Mouse (Mus musculus) hindbrain, embryonic 11.5 days (tissue): ENCODE results near the gene Wee1. TPM values are rescaled to one million over a fixed set of nuclear protein-coding genes. Genes with fewer than 3 reads are reported as not detected.

Source experiments
- ATAC-seq: fragments of 200-750 bp; cut with Nextera tagmentation; 2 replicates; pipeline ENCODE4 v1.8.0; 2017; ENCODE audit warnings: mild to moderate bottlenecking, moderate TSS enrichment, moderate library complexity; ENCODE audit not compliant: low FRiP score
- DNase-seq: peaks from one replicate; pipeline ENCODE4 v3.0.0-alpha.2; 2015; ENCODE audit warnings: low spot score
- H3K27ac ChIP-seq: fragments of 300-500 bp; sonication (generic); 2 replicates; pipeline ENCODE4 v1.5.1; 2014; ENCODE audit warnings: mild to moderate bottlenecking, low read depth, low read length
- H3K27me3 ChIP-seq: fragments of 300-500 bp; sonication (generic); 2 replicates; pipeline ENCODE4 v1.6.1; 2014; ENCODE audit warnings: mild to moderate bottlenecking, low read length, moderate library complexity, mixed read lengths; ENCODE audit not compliant: control insufficient read depth, insufficient read depth
- H3K36me3 ChIP-seq: fragments of 300-500 bp; sonication (generic); 2 replicates; pipeline ENCODE4 v1.6.1; 2014; ENCODE audit warnings: mild to moderate bottlenecking, low read length, moderate library complexity, mixed read lengths; ENCODE audit not compliant: control insufficient read depth, insufficient read depth
- H3K4me1 ChIP-seq: fragments of 300-500 bp; sonication (generic); replicated peaks from 2 replicates; pipeline ENCODE4 v1.6.1; 2014; ENCODE audit warnings: low read length, mixed read lengths; ENCODE audit not compliant: control insufficient read depth, insufficient read depth
- H3K4me2 ChIP-seq: fragments of 300-500 bp; sonication (generic); replicated peaks from 2 replicates; pipeline ENCODE4 v1.6.1; 2014; ENCODE audit warnings: mild to moderate bottlenecking, low read depth, low read length
- H3K4me3 ChIP-seq: fragments of 300-500 bp; sonication (generic); 2 replicates; pipeline ENCODE4 v1.5.1; 2014; ENCODE audit warnings: low read depth, low read length
- H3K9ac ChIP-seq: fragments of 300-500 bp; sonication (generic); 2 replicates; pipeline ENCODE4 v1.6.1; 2014; ENCODE audit warnings: low read depth, low read length
- H3K9me3 ChIP-seq: fragments of 300-500 bp; sonication (generic); 2 replicates; pipeline ENCODE4 v1.6.1; 2016; ENCODE audit warnings: low read length; ENCODE audit not compliant: control insufficient read depth
- WGBS: fragments of 180-500 bp; shearing (Covaris S2); extraction: QIAGEN DNeasy Blood & Tissue Kit; methylation state at CpG from one replicate; pipeline ENCODE4 v1.1.7; 2014; 5-methylcytosine and 5-hydroxymethylcytosine counted together
- polyA plus RNA-seq: library from polyadenylated mRNA; unstranded; fragments of >200 nt; fragmentation: Nextera tagmentation; extraction: Ambion mirVana; gene quantifications from 2 replicates; pipeline ENCODE4 v1.2.1, GENCODE M21; 2014

The Wee1 gene
- 25.7 and 26.6 TPM in 2 replicates for polyA plus RNA-seq

DNA sequence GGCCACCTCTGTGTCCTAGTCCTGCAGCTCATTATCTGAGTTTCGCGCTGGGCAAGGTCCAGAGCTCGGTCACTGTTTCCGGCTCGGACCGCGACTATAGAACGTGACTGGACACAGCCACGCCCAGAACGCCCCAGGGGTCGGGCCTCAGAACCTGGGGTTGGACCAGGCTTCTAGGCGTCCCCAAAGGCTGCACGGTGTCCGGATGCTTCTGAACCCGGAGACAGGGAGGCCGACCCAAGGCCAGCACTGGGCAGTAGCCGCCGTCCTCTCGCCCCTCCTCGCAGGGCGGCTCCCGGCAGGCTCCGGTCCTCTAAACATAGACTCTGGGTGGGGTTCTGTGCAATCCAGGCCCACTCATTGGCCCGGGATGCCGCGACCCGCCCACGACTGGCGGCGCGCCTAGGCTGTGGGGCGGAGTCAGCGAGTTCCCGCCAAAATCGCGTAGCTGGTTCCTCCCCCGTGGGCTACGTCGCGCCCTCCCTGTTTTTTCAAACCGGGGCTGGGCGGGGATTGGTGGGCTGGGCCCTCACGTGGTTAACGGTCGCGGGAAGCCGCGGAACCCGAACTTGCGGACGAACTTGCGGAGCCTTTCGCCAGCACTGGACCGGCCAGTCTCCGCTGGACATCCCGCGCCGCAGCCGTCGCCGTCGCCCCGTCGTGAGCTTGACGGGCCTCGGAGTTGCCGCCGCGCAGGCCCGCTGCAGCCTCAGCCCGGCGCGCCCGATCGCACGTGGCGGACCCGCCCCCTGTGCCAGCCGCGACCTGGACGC lies at the start of gene Wee1:
Gene Wee1 (plus strand): TSS at position 531 of the 773 bp plus-strand sequence.
- Histone ChIP-seq H3K9ac (peak within 1 kb of the TSS; percentile 85), H3K4me1 (no peaks in the 10 kb centered on the region), H3K36me3 (no peaks in the 10 kb centered on the region), H3K27me3 (no peaks in the 10 kb centered on the region), H3K9me3 (no peaks in the 10 kb centered on the region), H3K4me2 (peak within 1 kb of the TSS; percentile 75), H3K4me3 (peak within 1 kb of the TSS; percentile 99), H3K27ac (peak within 1 kb of the TSS; percentile 81)
- ATAC-seq (peak; percentile 99), DNase-seq (peak; percentile 99)
- WGBS = under 1% methylated on average over 80 of the region's 81 CpGs

DNA sequence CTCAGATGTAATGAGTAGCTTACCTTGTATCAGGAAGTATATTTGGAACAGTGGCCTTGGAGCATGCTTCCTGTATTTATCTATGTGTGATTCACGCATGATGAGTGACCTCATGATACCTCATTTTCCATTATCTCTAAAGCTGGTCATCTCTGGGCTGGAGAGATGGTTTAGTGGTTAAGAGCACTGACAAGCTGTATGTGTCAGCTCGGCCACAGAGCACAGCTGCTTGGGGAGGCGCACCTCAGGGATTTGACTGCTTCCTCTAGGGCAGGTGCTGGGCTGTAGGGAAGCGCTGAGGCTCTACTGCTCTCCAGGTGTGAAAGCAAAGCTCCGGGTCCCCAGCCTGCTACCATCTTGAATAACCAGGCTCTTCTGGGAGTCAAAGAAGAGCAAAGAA lies 43.7 kb upstream of the Wee1 start:
- Histone ChIP-seq H3K9ac (no peak overlapping the region), H3K4me1 (no peaks in the 10 kb centered on the region), H3K27me3 (no peaks in the 10 kb centered on the region), H3K9me3 (no peaks in the 10 kb centered on the region), H3K27ac (no peak overlapping the region), H3K4me3 (no peak overlapping the region), H3K36me3 (peaks cover 20% of the 10 kb centered on the region), H3K4me2 (no peak overlapping the region)
- DNase-seq (no peak), ATAC-seq (no peak)
- WGBS = 91% methylated on average over 5 of the region's 5 CpGs

DNA sequence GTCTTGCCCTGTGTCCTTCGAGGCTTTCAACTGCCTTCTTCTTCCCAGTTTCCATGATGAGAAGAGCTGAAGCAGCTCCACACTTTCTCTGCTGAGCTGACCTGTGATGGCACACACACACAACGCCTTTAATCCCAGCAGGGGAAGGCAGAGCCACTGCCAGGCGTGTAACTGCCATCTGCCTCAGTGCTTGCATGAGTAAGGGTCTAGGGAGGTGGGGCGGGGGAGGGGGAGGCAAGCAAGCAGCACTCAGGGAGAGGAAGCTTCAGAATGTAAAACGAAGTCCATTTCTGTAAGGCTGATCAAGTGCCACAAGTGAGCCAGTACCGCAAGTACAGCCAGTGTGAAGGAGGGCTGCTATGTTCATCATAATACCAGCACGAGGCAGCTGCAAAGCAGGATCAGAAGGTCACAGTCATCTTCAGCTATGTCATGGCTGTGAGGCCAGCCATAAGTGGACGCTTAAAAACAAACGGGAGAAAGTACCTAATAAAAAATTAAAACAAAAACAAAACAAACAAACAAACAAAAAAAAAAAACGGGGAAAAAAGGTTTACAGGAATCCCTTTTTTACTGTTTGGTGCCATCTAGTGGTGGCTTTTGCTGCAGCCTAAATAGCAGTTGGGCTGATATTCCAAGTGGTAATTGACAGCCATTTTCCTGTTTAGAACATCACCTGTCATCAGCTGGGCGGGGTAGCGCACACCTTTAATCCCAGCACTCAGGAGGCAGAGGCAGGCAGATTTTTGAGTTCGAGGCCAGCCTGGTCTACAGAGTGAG lies 38.3 kb upstream of the Wee1 start:
- Histone ChIP-seq H3K9me3 (no peaks in the 10 kb centered on the region), H3K27ac (no peak overlapping the region), H3K4me1 (no peaks in the 10 kb centered on the region), H3K9ac (no peak overlapping the region), H3K27me3 (no peaks in the 10 kb centered on the region), H3K4me3 (no peak overlapping the region), H3K4me2 (no peak overlapping the region), H3K36me3 (peaks cover 20% of the 10 kb centered on the region)
- ATAC-seq (no peak), DNase-seq (peak; percentile 79)
- WGBS = 75% methylated on average over 13 of the region's 13 CpGs

DNA sequence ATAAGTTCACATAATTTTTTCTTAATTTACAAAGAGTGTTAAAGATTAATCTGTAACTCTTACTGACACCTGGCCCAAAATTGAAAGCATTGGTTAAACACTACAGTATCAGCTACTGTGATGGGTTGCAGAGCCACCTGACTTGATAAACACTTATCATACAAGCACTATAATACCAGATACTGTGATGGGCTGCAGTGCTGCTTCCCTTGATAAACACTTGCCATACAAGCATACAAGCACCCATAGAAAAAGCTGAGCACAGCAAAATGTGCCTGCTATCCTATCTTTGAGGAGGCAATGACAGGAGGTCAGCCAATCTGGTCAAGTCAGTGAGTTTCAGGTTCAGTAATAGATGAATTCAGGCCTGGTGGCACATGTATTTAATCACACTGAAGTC lies 36.6 kb upstream of the Wee1 start:
- no peaks in the 10 kb centered on the region for H3K9me3 ChIP-seq
- no peak overlapping the region for H3K27ac ChIP-seq
- DNase-seq = no peak
- no peak overlapping the region for H3K4me3 ChIP-seq
- H3K27me3 ChIP-seq = no peaks in the 10 kb centered on the region
- no peak overlapping the region for H3K9ac ChIP-seq
- ATAC-seq = no peak
- peaks cover 19% of the 10 kb centered on the region for H3K36me3 ChIP-seq
- no peaks in the 10 kb centered on the region for H3K4me1 ChIP-seq
- H3K4me2 ChIP-seq = no peak overlapping the region

DNA sequence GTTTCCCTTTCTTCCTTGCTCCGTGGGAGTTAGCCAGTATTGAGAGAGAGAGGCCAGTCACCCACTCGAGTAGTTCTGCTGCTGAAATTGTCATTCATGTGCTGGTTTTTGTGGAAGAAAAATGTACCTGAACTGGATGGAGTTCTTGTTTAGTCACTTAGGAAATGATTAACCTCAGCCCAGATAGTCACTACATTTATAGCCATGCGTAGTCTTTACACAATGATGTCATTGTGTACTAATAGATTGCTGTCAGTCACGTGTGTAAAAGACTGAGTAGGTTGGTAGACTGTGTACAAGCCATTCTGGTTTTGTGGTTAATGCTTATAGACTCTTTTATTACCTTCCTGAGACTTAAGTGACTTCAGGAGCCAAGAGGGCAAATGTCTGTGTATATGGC lies 33.9 kb upstream of the Wee1 start:
- H3K27ac ChIP-seq = no peak overlapping the region
- 87% methylated on average over 4 of the region's 4 CpGs for WGBS
- H3K9ac ChIP-seq = no peak overlapping the region
- peaks cover 16% of the 10 kb centered on the region for H3K36me3 ChIP-seq
- H3K27me3 ChIP-seq = no peaks in the 10 kb centered on the region
- ATAC-seq = no peak
- H3K9me3 ChIP-seq = no peaks in the 10 kb centered on the region
- no peak overlapping the region for H3K4me2 ChIP-seq
- no peak overlapping the region for H3K4me3 ChIP-seq
- no peak for DNase-seq
- no peaks in the 10 kb centered on the region for H3K4me1 ChIP-seq

DNA sequence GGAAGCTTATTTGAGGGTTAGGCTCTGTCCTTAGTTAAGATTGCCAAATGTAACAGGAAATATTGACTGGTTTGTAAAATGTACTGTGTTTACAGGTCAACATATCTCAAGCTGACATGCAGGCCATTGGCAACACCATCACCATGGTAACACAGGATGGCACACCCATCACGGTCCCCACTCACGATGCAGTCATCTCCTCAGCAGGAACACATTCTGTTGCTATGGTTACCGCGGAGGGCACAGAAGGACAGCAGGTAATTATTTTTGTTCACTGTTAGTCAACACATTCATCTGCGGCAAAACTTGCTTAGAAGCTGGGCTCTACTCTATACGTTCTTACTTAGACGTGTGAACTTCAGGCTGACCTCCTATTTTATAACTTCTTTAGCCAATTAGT lies 30.2 kb upstream of the Wee1 start:
- 63% methylated on average over 7 of the region's 7 CpGs for WGBS
- no peak overlapping the region for H3K9ac ChIP-seq
- H3K4me2 ChIP-seq = no peak overlapping the region
- H3K36me3 ChIP-seq = peaks cover 11% of the 10 kb centered on the region
- no peaks in the 10 kb centered on the region for H3K27me3 ChIP-seq
- DNase-seq (no peak), ATAC-seq (no peak)
- no peaks in the 10 kb centered on the region for H3K9me3 ChIP-seq
- no peaks in the 10 kb centered on the region for H3K4me1 ChIP-seq
- H3K27ac ChIP-seq = no peak overlapping the region
- H3K4me3 ChIP-seq = no peak overlapping the region

DNA sequence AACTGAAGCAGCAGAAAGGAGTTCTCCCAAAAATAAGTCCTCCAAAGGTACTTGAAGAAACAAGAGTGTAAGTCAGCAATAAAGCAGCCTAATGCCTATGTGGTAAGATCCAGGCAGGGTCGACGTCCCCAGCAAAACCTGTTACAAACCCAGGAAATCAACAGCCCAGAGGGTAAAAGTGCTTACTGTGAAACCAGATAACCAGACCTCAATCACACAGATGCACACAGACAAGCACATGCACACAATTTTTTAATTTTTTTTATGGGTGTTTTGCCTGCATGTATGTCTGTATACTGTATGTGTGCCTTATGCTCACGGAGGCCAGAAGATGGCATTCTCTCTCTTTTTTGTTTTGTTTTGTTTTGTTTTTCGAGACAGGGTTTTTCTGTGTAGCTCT lies 25.5 kb upstream of the Wee1 start:
- no peak overlapping the region for H3K4me3 ChIP-seq
- DNase-seq (no peak), ATAC-seq (no peak)
- no peak overlapping the region for H3K9ac ChIP-seq
- no peaks in the 10 kb centered on the region for H3K4me1 ChIP-seq
- H3K27me3 ChIP-seq = no peaks in the 10 kb centered on the region
- H3K36me3 ChIP-seq = peaks cover 5% of the 10 kb centered on the region
- no peak overlapping the region for H3K4me2 ChIP-seq
- no peak overlapping the region for H3K27ac ChIP-seq
- 85% methylated on average over 4 of the region's 4 CpGs for WGBS
- no peaks in the 10 kb centered on the region for H3K9me3 ChIP-seq

DNA sequence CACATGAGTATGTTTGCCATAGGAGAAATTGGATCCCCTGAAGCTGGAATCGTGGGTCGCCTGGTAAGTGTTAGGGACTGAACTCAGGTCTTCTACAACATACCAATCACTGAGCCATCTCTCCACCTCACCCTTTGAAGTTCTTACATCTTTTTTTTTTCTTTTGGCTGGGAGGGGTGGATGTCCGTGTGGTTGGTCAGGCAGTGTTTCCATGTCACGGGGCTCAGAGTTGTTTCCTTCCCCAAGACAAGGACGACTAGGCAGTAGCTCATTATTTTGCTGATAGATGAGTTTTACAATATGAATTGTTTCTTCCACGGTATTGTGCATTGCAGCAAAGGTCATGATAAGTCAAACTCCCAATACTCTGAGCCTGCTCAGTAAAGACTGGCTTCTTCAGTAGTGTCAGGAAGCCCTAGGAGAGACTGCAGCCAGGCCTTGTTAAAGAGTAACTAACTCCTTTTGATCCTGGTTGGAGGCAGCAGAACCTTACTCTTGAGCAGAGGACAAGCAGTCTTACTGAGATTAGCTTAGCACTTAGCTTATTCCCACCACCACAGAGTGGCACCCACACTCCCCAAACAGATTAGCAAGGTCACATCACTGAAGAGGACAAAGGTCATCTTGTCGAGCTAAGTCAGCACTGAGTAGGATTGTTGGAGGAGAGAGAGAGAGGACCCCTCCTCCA lies 24.6 kb upstream of the Wee1 start:
- no peaks in the 10 kb centered on the region for H3K27me3 ChIP-seq

More for the DNA sequence above, 24.6 kb upstream of the Wee1 start:
- ATAC-seq (no peak), DNase-seq (no peak)
- Histone ChIP-seq H3K4me2 (no peak overlapping the region), H3K4me1 (no peaks in the 10 kb centered on the region), H3K4me3 (no peak overlapping the region), H3K9ac (no peak overlapping the region), H3K9me3 (no peaks in the 10 kb centered on the region), H3K36me3 (peaks cover 5% of the 10 kb centered on the region), H3K27ac (no peak overlapping the region)
- WGBS = 44% methylated on average over 7 of the region's 7 CpGs
